Mouse (Mus musculus) layer of hippocampus, adult 2 months (tissue): Measurements from ENCODE around the gene Rbms2. TPM values are rescaled to one million over a fixed set of nuclear protein-coding genes. Genes with fewer than 3 reads are reported as not detected.

Experiments used
- DNase-seq, 2 experiments: peaks; one replicate each; pipeline ENCODE4 v3.0.0; 2022; ENCODE audit warnings: low spot score in 2 of 2
- H3K27ac ChIP-seq: fragments of 200-600 bp; 2 replicates; pipeline ENCODE4 v1.8.1; 2022
- H3K4me3 ChIP-seq: fragments of 200-600 bp; 2 replicates; pipeline ENCODE4 v1.8.1; 2022; ENCODE audit warnings: mild to moderate bottlenecking
- CTCF ChIP-seq: fragments of 200-600 bp; conservative IDR thresholded peaks from 2 replicates; pipeline ENCODE4 v1.8.1; 2022; ENCODE audit warnings: antibody characterized with exemption, mild to moderate bottlenecking, moderate library complexity
- total RNA-seq, 2 experiments: library from RNA; stranded (reverse); gene quantifications; 2 replicates each; pipeline ENCODE4 v1.2.3; 2021

Gene Rbms2
- total RNA-seq, 2 experiments from 2014 or later: 12.7 to 12.8 TPM

- no peak for TF ChIP-seq CTCF
- Histone ChIP-seq H3K27ac (peak overlapping the region; percentile 19; the same call in 1 of the 2 replicates), H3K4me3 (no peak overlapping the region)
- no peak for DNase-seq
Observed at GRCm38 (mm10) chr10:128148789-128149365, 31.2 kb downstream of the Rbms2 start.

- DNase-seq: no peak
- TF ChIP-seq CTCF: no peak
- no peak overlapping the region for H3K4me3 ChIP-seq
- H3K27ac ChIP-seq: no peak overlapping the region
Observed at GRCm38 (mm10) chr10:128144961-128145360, 35.1 kb downstream of the Rbms2 start.

GRCm38 (mm10) chr10:128143659-128144058 is 36.4 kb downstream of the Rbms2 start:
- Histone ChIP-seq H3K4me3 (no peak overlapping the region), H3K27ac (no peak overlapping the region)
- TF ChIP-seq CTCF: no peak
- DNase-seq: no peak

GRCm38 (mm10) chr10:128142165-128142564 is 37.9 kb downstream of the Rbms2 start:
- DNase-seq: no peak
- TF ChIP-seq CTCF: peak; percentile 65
- Histone ChIP-seq H3K27ac (no peak overlapping the region), H3K4me3 (no peak overlapping the region)

GRCm38 (mm10) chr10:128140236-128140952 is 39.7 kb downstream of the Rbms2 start:
- TF ChIP-seq CTCF: peak; percentile 85
- Histone ChIP-seq H3K4me3 (no peak overlapping the region), H3K27ac (no peak overlapping the region)
- DNase-seq: peak in 1 of 2 experiments; percentile 69

GRCm38 (mm10) chr10:128135374-128135773 is 44.7 kb downstream of the Rbms2 start:
- no peak for DNase-seq
- no peak for TF ChIP-seq CTCF
- no peak overlapping the region for H3K27ac ChIP-seq
- H3K4me3 ChIP-seq: no peak overlapping the region

- no peak for TF ChIP-seq CTCF
- DNase-seq: peak; percentile 33 to 63
- Histone ChIP-seq H3K4me3 (peak overlapping the region; percentile 1; the same call in 1 of the 2 replicates), H3K27ac (peak overlapping the region; percentile 84)
Observed at GRCm38 (mm10) chr10:128133650-128134332, 46.3 kb downstream of the Rbms2 start.

GRCm38 (mm10) chr10:128131812-128132211 is 48.3 kb downstream of the Rbms2 start:
- no peak overlapping the region for H3K4me3 ChIP-seq
- H3K27ac ChIP-seq: no peak overlapping the region
- no peak for TF ChIP-seq CTCF
- no peak for DNase-seq

GRCm38 (mm10) chr10:128131297-128131696 is 48.8 kb downstream of the Rbms2 start:
- no peak for TF ChIP-seq CTCF
- H3K4me3 ChIP-seq: no peak overlapping the region
- no peak overlapping the region for H3K27ac ChIP-seq
- DNase-seq: no peak

GRCm38 (mm10) chr10:128128143-128128542 is 52.0 kb downstream of the Rbms2 start:
- DNase-seq: no peak
- Histone ChIP-seq H3K27ac (no peak overlapping the region), H3K4me3 (no peak overlapping the region)
- TF ChIP-seq CTCF: no peak

GRCm38 (mm10) chr10:128127497-128127896 is 52.6 kb downstream of the Rbms2 start:
- DNase-seq: no peak
- no peak for TF ChIP-seq CTCF
- H3K27ac ChIP-seq: no peak overlapping the region
- no peak overlapping the region for H3K4me3 ChIP-seq

- no peak for TF ChIP-seq CTCF
- no peak overlapping the region for H3K27ac ChIP-seq
- no peak for DNase-seq
- no peak overlapping the region for H3K4me3 ChIP-seq
Observed at GRCm38 (mm10) chr10:128125951-128126350, 54.1 kb downstream of the Rbms2 start.

GRCm38 (mm10) chr10:128124831-128125230 is 55.3 kb downstream of the Rbms2 start:
- no peak for TF ChIP-seq CTCF
- H3K4me3 ChIP-seq: no peak overlapping the region
- no peak for DNase-seq
- no peak overlapping the region for H3K27ac ChIP-seq
